Mouse (Mus musculus) cerebellum, adult 11 months (tissue): Measurements from ENCODE around the gene Hmox1.
A peak's percentile ranks its signal among the peaks of the same experiment; 100 is the strongest.

Source experiments
- DNase-seq: peaks from one replicate; pipeline ENCODE4 v3.0.0; 2022

The Hmox1 gene

DNA sequence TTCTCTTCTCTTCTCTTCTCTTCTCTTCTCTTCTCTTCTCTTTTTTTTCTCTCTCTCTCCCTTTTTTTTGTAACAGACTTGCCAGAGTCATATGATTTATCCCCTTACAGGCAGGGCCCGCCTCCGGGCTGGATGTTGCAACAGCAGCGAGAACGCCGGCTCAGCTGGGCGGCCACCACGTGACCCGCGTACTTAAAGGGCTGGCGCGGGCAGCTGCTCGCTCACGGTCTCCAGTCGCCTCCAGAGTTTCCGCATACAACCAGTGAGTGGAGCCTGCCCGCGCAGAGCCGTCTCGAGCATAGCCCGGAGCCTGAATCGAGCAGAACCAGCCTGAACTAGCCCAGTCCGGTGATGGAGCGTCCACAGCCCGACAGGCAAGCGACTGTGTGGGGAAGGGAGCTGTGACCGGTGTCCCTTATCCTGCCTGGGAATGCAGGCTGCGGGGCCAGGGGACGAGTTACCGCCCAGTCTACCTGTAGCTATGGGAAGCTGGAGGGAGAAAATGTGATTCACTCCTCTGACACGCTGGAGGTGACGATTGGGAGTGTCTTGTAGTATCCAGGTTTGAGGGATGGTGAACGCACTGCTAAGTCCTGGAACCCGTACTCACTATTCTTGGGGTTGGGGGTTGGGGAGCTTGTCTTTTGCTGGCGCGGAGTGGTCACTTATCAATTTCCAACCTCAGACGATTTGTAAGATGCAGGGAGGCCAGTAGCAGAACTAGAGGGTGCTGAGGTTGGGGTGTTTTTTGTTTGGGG, at the start of gene Hmox1:
Hmox1 (plus strand) TSS at position 223 of the 758 bp plus-strand sequence.
- peak; percentile 35 for DNase-seq

DNA sequence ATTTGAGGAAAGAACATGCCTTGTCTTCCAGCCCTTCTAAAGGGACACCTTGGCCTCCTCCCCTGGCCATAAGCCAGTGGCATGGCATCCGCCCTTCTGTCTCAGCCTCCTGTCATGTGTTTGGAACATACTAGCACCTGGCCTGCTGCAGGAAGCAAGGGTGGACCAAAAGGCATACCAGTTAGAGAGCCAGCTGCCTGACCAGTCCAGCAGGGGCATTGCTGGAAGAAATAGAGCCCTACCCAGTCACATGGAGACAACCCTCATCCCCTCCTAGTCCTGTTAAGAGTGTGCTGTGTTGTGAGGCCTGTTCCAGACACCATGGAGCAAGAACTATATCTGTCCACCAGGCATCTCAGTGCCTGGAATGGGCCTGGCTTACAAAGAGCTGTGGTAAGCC, 47.1 kb upstream of the Hmox1 start:
- DNase-seq = peak; percentile 39

DNA sequence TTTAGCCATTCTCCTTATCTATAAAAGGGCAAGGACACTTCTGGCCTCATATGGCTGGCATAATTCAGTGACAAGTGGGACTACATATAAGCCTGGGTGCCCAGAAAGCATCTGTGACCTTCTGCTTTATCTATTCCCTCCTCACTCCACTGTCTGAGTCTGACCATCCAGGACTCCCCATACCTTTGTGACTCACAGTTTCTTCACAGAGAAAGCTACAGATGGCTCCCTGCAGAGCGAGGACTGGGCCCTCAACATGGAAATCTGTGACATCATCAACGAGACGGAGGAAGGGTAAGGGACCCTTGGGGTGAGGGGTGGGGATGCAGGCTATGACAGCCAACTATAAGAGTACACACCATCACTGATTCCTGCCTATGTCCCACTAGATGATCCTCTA, 45.6 kb upstream of the Hmox1 start:
- DNase-seq = no peak

DNA sequence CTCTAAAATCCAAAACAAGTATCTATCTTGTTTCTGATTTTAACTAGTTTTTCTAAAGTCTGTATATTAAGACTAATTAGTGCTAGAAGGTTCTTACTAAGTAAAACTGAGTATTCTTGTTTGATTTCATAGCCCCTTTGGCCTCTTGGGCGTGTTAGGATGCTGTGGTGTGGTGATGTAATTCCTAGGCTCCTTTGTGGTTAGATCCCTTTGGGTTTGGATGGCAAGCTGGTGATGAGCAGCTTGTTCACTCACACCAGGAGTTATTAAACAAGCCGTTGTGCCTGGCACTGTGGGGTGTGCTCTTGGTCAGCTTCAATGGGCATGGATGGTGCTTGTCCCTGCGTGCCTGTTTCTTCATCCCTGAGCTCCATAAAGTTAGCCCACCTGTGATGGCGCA, 40.1 kb upstream of the Hmox1 start:
- DNase-seq = no peak

DNA sequence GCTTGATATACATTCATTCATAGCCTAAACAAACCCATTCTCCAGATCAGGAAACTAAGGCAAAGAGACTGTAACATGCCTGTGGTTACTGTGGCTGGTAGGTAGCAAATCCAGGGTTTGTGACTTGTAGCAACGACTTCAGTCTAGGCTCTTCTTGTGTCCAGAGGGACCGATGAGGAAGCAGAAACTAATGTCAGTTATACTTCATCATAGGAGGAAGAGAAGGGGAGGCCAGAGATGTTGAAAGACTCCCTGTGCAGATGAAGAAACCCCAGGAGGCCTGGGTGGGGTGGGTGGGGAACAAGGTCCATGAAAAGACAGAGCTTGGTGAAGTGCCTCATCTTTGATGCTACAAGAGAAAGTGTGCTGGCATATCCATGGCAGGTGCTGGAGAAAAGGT, 37.7 kb upstream of the Hmox1 start:
- no peak for DNase-seq

DNA sequence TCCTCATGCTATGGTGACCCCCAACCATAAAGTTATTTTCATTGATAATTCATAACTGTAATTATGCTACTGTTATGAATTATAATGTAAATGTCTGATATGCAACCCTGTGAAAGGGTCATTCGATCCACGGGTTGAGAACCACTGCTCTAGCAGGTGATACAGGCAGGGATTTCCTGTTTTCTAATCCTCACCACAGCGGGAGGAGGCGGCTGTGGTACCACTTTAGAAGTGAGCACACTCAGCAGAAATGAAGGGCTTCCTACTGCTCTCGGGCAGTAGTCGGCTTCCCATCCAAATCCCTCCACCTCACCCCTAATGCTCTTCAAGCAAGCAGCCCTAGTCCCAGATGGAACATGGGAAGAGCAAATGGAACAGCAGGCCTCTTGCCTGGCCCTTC, 33.4 kb upstream of the Hmox1 start:
- no peak for DNase-seq

DNA sequence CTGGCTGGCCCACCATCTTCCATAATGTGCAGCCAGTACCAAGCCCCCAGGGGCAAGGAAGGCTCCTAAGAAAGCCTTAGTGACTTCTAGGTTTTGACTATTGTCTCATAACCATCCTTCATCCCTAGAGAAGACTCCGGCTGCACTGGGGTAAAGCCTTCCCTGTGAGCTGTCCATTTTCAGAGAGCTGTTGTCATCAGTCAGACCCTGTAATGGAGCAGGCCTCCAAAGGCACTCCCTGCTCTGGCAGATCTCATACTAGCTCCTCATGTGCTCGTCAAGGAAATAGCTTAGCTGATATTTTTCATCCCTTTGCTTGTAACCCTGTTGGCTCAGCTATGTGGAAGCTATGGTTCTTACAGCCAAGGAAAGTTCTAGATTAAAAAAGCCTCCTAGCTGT, 32.6 kb upstream of the Hmox1 start:
- no peak for DNase-seq

DNA sequence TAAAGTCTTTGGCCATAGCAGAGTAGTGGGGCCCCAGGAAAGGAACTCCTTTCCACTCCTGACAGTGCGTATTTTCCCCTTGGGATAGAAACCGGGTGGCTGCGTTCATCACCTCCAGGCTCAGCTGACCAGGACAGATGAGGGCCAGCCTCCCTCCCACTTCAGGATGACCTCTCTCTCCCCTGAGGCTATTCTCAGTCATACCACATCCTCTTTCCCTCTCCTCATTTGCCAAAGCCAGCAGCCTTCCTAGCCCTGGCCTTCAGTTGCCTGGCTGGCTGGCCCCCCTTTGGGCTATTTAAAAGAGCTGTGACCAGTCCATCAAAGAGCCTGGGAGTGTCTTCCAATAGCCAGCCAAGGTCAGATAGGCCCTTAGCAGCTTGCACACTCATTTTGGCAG, 30.1 kb upstream of the Hmox1 start:
- DNase-seq = no peak

DNA sequence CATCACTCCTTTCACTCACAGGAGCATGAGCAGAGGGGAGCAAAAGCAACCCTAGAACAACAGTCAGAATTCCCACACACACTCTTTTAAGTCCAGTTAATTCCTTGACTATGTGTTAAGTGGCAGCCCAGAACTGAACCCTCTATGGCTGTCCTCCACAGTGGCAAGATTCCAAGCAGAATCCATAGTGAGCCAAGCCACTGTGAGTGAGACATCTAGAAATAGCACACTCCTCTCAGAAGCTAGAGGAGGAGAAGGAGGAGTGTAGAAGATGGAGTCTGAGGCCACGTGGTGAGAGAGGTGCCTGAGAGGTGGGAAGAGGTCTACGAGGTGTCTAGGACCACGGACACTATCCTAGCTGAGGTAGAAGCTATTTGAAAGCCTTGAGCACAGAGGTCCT, 28.6 kb upstream of the Hmox1 start:
- DNase-seq = no peak

DNA sequence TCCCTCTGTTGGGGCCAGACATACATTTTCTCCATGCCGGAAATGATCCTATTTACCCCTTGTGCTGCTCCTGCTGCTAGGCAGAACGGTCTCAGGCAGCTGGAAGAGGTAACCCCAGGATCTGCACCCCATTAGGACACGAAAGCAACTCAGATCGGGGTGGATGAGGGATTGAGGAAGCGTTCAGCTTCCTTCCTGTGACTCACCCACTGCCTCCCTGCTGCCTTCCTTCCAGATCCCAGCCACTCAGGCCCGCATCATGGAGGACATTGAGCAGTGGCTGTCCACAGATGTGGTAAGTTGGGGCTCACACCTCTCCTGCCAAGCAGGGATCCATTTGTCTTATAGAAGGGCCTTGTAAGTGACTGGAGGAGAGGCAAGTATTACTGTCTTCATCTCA, 26.1 kb upstream of the Hmox1 start:
- no peak for DNase-seq

DNA sequence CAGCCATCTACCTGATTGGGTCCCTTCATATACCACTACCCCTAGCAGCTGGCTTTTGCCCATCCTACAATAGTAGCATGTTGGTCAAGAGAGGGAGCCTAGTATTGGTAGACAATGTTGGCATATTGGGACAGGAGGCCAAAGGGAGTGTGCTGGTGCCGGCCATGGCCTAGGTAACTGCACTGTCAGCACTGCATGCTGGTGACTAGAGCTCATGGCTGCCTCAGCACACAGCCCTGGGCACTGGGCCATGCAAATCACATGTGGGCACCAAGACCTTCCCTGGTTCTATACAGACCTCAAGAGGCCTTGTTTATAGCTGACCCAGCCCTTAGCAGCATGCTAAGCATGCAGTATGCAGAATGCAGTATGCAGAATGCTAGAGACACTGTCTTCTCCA, 23.1 kb upstream of the Hmox1 start:
- DNase-seq = no peak

DNA sequence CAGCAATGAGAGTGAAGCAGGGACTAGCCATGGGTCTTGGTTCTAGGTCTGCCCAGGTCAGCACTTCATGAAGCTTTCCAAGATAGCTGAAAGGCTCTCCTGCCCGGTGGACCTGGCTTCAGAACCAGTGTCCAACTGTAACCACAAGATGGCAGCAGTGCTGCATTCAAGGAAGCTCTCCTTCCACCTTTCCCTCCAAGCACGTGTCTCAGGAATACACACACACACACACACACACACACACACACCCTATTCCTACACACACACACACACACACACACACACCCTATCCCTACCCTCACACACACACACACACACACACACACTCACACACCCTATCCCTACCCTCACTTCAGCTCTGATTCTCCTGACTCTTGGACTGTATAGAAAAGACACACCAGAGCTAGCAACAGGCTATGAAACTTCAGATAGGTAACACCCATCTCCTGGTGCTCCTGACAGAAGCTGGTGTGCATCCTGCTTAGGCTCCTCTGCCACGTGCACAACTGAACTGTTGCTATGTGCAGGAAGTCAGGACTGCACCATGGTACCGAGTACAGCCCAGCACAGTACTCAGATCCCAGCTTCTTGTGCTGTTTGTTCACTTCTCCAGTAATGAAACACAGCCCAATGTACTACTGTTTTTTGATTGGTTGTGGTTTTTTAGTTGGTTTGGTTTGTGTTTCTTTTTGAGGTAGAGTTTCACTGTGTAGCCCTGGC, 21.6 kb upstream of the Hmox1 start:
- DNase-seq = peak; percentile 68

DNA sequence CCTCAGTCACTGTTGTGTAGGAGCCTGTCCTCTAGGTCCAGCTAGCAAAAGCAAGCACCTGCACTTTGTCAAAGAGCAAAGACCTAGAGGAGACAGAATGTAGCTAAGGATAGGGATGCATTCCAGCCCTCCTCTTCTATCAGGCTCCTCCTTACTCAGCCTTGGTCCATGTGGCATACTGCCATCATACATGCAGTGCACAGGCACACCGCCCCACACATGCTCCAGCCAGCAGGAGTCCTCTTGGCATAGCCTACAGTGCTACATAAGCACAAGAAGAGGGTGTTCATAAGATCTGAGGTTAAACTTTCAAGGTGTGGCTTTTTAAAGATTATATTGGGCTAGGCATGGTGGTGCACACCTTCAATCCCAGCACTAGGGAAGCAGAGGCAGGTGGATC, 18.5 kb upstream of the Hmox1 start:
- DNase-seq = no peak

DNA sequence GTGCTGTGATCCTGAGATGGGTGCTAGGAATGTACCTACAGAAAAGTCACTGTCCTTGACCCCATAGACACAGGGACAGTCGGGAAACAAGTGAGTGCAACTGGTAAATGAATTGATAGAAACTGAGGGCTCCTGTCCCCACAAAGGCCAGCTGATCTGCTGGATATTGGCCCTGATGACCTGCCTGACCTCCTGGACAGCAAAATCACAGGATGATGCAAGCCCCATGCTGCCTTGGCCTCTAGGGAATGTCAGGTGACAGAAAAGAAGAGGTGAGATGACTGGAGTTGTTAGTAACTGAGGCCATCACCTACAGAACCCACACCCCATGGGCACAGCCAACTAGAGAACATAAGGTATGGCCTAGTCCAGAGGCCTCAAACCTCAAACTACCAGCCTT, 15.2 kb upstream of the Hmox1 start:
- DNase-seq = no peak

DNA sequence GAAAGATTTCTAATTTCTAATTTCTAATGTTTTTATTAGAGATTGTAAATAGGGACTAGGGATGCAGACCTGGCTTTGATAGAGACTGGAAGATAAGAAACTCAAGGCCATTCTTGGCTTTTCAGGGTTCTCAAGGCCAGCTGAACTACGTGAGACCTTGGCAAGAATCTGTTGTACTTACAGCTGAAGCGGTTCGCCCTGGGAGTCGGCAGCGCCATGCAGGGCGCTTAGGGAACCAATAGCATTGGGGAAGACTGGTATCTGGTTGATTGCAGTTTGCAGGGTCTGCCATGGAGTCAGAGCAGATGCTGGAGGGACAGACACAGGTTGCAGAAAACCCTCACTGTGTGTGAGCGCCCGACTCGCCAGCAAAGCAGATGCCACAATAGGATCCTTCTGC, 14.6 kb upstream of the Hmox1 start:
- no peak for DNase-seq

DNA sequence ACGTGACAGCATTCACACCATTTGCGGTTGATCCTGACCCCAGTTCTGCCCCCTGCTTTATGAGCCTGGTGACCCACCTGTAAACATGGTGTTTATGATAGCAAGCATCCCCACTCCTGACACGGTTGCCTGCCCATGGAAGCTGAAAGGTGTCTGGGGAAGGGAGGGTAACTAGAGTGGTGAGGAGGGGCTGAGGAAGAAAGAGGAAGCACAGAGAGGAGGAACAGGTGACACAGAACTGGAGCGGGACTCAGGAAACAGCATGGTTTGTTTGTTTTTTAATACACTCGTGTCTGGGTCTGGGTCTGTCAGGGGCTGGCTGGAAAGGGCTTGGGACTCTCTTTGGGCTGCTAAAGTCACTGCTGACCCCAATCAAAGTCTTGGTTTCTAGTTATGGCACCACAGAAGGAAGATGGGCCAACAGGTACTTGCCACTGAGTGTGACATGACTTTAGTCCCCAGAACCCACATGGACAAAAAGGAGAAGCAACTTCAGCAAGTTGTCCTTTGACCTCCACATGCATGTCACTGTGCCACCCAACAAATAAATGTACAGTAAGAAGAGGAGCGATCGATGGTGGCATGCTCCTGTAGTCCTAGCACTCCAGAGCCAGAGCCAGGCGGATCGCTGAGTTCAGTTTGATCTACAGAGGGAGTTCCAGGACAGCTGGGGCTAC, 11.9 kb upstream of the Hmox1 start:
- no peak for DNase-seq

DNA sequence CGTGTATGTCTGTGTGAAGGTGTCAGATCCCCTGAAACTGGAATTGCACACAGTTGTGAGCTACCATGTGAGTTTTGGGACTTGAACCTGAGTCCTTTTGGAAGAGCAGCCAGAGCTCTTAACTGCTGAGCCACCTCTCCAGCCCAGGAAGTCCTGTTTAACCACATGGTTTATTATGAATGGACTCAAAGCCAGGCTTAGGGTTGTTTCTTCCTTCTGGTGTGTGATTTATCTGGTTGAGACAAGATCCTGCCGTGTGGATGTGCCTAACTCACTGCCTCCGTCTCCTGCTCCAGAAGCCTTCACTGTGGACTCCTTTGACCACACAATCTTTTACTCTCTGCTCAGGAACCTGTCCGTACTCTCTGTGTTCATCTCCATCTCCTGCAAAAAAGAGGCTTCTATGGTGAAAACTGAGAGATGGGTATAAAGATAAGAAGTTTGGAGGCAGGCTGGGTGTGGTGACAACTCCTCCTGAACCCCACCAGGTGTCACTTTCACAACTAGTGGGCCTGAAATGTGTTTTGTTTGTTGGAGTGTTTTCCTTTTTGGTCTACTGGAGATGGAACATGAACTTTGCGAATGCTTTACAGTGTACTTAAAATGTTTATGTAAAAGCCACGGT, 11.1 kb upstream of the Hmox1 start:
- no peak for DNase-seq

DNA sequence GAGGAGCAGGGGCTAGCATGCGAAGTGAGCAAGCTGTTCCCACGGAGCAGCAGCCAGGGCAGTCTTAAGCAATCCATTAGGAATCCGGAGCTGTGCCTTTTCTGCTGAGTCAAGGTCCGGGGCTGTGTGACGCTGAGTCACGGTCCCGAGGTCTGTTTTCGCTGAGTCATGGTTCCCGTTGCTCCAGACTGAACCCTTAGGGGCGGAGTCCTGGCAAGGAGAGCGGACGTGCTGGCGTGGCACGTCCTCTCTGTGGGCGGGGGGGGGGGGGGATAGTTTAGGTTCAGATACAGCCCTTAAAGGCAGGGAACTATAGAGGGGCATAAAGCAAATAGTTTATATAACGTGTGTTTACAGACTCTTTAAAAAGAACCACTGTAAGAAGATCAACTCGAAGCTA, 9.6 kb upstream of the Hmox1 start:
- peak; percentile 60 for DNase-seq

DNA sequence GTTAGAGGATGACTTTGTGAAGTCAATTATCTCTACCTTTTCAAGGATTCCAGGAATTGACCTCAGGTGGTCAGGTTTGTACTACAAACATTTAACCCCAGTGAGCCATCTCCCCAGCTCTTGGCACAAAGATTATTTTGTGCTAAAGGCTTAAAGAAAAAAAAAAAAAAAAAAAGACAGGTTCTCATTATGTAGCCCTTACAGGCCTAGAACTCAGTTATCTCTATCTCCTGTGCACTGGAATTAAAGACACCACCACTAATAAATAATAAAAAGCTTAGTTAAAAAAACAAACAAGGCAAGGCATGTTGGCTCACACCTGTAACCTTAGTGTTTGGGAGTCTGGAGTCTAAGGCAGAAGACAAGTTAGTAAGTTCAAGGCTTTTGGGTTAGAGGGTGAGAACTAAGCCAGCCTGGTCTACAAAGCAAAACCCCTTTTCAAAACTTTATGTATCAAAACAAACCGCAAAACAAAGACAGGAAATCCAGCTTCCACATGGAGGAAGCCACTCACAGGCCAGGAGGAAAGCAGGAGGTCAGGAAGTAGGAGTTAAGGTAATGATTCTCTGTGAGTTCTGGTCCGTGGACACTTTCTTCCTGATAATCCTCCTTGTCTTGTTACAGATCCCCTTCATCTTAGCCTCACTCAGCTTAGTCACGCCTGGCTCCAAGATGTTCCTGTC, 8.9 kb upstream of the Hmox1 start:
- no peak for DNase-seq

DNA sequence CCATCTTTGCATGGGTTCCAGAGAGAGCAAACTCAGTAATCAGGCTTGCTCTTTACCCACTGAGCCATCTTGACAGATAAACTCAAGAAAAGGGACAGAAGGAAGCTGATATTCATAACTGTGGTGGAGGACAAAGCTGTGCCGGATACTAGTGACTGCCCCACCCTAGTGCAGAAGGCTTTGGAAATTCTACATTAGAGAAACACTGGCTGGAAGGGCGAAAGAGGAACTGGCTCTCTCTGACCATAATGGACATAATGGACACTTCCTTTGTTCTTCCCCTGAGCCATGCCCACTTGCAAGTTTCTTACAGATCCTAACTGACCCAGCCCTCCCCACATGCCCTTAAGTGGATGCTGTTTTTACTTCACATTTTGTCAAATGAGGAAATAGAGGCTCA, 7.4 kb upstream of the Hmox1 start:
- DNase-seq = no peak

DNA sequence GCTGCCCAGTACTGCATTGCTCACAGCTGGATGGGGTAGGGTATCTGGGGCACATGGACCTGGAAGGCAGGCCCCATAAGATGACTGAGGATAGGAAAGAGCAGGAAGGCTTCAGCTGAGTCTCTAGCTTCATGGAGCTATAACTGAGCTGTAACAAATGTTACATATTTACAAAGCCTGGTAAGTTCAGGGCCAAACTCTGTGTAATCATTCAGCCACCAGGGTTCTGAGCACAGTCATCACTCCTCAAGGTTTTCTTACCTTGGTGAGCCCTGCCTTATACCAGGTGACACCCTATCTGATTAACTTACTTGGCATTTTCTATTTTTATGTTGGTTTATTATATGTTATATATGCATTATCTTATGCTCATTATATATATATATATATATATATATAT, 6.3 kb upstream of the Hmox1 start:
- DNase-seq = no peak

DNA sequence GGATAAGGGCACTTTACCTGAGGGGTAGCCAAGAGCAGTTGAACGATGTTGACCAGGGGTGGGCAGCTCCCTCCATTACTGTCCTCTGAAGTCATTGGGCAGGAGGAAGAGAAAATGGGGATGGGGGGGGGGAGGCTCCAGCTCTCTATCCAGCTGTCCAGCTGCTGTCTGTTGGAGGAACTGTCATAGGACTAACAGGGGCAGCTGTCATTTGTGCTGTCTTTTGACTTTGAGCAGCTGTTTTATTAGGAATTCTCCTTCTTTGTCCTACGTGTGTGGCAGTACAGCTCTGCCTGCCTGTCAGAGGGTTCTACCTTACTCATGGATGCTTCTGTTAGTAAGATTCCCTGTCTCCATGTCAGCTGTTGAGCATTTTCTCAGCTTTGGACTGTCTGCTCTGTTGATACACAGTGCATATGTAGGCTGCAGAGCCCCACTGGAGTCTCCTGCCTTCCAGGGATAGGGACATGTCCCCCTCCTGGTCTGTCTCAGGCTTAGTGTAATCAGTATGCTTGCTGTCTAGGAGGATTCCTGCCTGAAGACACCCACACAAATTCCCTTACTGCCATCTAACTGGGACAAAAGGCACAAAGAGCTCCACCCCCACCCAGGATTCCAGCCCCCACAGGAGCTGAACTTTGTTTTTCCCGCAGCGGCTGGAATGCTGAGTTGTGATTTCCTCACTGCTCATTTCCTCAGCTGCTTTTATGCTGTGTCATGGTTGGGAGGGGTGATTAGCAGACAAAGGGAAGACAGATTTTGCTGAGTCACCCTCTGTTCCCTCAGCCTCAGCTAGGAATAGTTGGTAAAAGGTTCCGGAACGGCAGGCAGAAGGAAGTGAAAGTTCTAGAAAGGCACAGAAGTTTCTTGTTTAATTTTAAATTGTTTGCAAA, 4.2 kb upstream of the Hmox1 start:
- no peak for DNase-seq
